Mouse (Mus musculus) thymus, postnatal 25 days (tissue): ENCODE data around the gene Lipa.

Experiments
- DNase-seq: peaks from one replicate; pipeline ENCODE4 v3.0.0; 2022

Gene Lipa

DNA sequence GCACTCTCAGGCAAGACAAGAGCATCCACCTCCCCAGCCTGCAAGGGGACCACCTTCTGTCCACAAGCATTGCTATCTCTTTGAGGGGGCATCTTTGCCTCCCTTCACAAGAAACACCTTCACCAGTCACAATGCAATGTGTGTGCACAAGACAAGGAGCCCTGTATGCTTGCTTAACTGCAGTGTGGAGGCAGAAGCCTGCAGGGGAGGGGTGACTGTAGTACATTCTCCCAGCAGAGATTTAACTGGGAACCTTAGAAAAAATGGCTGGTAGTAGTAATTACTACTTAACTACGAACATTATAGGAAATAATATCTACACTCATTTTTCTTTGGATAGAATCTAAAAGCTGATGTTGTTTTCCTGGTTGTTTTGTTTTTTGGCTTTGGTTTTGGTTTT, 5.3 kb downstream of the Lipa start:
- no peak for DNase-seq

GRCm38 (mm10) chr19:34521361-34521760, 5.9 kb downstream of the Lipa start:
- no peak for DNase-seq

GRCm38 (mm10) chr19:34520051-34520450, 7.2 kb downstream of the Lipa start:
- DNase-seq, result no peak

- DNase-seq, result no peak
Measured at GRCm38 (mm10) chr19:34519646-34520045, 7.6 kb downstream of the Lipa start.

DNA sequence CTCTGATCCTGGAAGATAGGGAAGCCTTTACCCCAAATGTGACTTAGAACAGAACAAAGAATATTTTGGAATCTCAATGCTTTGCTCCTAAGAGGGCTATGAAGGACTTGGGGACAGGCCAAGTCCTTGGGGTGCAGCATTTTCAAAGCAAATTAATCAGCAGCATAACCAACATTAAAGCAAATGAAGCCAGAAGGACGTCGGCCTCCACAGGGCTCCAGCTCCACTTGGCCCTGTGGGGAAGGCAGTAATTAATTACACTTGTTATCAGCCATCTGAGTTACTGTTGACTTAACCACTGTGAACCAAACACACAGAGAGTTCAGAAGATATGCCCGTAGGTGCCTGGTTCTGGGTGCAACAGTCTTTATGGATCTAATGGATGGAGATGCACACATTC, 8.5 kb downstream of the Lipa start:
- DNase-seq, result no peak

- DNase-seq, result no peak
Measured at GRCm38 (mm10) chr19:34517812-34518594, 9.3 kb downstream of the Lipa start.

DNA sequence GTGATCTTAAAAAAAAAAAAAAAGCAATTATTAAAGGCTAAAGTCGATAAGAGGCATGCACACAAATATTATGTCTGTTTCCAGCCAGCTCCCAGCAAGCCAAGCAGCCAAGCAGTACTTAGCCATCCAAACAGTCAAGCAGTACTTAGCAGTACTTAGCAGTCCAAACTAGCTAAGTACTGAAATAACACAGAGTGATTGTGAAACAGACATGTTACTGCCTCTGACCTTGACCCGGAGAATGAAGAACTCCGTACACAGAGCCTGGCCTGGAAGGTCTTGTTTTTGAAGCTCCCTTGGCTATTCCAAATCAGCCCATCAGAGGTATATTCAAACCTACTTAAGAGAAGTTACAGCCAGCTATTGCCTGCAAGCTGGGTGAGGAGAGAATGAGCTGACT, 10.1 kb downstream of the Lipa start:
- no peak for DNase-seq

DNA sequence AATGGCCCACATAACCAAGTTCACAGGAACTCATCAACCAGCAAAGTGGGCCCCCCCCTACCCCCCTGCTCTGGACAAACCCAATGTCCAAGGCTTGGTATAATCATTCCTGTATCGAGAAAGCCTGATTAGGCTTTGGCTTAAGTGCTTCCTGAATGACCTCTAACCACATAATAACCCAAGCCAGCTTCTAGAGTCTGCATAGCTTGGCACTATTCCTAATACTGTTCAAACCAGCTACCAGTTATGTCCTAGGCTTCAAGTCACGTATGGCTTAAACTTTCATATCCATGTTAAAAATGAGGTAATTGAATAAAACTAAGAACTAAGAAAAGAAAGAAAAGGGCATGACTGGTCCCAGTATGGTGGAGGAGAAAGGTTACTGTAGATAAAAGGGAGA, 10.9 kb downstream of the Lipa start:
- DNase-seq, result no peak

- peak; percentile 38 for DNase-seq
Measured at GRCm38 (mm10) chr19:34515681-34516080, 11.6 kb downstream of the Lipa start.

- DNase-seq, result peak; percentile 37
Measured at GRCm38 (mm10) chr19:34511528-34511927, 15.7 kb downstream of the Lipa start.

DNA sequence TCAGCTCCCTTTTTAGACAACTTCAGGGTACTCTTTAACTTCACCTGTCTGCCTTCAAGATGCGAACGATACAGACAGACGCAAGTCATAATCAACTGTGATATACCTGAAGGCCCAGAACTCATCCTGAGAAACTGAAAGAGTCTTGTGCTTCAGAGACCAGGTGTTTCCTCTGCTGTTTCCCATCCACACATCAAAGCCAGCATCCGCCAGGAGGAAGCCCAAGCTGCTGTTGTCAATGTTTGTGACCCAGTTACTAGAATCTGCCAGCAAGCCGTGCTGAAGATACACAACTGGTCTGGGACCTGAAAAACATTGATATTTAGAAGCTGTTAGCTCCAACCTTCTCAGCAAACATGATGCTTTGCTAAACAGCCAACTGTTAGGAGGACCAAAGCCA, 16.6 kb downstream of the Lipa start:
- peak; percentile 83 for DNase-seq

DNA sequence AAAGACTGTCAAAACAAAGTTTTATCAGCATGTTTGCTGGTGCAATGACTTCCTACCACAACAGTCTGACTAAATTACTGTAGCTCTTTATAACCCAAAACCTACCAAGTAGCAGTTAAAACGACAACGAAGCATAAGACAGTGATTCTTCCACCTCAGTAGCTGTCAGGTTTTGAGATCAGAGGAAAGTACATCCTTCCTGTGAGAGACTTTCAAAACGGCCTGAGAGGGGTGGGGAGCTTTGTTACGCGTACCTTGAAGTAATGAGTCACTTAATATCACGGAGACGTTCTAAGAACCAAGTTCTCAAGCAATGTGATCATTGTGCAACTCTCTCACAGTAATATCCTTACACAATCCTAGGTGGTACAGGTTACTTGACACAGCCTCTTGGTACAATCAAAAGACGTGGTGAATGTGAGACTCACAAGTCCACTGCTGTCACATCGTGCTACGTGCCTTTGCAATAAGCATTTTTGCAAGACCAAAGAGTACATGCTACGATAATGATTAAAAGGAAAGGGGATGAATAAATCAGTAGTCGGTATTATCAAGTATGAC, 22.0 kb downstream of the Lipa start:
- DNase-seq, result peak; percentile 40

DNA sequence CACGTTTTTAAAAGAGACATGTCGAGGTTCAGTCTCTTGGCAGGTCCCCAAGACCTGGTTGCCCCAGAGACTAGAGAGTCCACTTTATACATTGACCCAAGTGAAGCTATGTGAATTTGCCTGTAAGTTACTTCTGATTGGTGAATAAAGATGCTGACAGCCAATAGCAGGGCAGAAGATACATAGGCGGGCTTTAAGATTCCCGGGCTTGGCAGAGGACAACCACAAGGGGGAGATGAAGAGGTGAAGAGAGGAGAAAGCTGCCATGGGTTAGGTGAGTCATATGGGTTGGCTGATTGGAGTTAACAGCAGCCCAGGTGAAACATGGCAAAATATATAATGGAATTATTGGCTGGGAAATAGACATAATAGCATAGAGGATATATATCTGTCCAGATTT, 26.5 kb downstream of the Lipa start:
- peak; percentile 91 for DNase-seq

DNA sequence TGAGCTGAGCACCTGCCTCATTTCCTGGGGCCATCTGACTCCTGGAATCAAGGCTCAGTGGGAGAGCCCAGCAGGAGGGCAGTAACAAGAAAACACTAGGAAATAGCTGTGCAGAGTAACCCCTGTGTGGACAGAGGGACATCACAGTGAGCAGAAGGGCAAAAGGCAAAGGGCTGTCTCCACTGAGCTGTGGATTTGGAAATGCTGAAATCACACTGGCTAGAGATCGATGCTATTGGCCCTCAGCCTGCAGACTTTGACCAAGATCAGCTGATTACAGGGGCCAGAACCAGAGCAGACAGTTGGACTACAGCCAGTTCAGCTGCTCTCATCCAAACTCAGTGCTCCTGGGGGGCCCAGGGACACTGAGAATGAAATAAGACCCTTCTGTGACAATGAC, 30.9 kb downstream of the Lipa start:
- no peak for DNase-seq

GRCm38 (mm10) chr19:34493859-34494258, 33.4 kb downstream of the Lipa start:
- DNase-seq, result no peak

GRCm38 (mm10) chr19:34483547-34483946, 43.7 kb downstream of the Lipa start:
- peak; percentile 42 for DNase-seq

DNA sequence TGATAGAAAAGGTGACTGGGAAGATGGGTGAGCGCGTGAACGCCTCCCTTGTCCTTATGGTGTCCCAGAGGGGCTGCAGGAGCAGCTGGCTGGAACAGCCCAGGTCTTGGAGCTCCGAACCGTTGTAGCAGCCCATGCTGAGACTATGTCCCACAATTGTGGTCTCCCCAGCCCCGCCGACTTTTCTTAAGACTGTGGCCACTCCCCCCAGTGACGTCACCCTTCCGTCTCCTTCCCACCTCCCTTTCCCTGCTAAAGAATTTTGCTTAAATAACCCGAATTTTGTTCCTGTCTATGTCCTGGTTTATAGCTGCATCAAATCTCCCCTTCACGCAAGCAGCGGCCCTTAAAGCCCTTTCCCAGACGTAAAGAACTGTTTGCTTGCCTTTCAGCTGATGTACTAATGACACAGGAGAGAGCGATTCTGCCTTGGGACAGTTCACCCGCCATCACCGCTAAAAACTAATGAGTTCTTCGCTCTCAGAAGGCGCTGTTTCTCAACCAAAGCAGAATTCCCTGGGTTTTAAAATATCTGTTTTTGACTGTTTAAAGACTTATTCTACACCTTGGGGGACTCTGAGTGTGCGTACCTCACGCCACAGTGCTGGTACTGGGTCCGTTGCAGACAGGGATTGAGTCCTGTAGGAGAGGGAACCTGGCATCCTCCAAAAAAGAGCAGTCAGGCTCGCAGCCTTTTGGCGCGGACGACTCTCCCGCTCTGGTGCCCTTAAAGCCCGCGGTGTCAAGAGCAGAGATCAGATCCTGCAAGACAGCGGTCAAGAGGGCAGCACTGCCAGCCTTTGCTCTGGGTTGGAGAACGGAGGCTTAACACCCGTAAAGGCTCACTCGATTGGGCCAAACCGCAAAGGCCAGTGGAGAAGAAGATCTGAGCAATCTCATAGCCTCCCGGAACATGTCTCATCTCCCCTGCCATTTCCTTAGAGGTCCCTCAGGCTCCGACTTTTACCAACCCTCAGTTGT, 52.0 kb downstream of the Lipa start, which contains the start of gene Ch25h:
Ch25h (minus strand) TSS at position 174 of the 981 bp plus-strand sequence.
- peak; percentile 70 for DNase-seq

DNA sequence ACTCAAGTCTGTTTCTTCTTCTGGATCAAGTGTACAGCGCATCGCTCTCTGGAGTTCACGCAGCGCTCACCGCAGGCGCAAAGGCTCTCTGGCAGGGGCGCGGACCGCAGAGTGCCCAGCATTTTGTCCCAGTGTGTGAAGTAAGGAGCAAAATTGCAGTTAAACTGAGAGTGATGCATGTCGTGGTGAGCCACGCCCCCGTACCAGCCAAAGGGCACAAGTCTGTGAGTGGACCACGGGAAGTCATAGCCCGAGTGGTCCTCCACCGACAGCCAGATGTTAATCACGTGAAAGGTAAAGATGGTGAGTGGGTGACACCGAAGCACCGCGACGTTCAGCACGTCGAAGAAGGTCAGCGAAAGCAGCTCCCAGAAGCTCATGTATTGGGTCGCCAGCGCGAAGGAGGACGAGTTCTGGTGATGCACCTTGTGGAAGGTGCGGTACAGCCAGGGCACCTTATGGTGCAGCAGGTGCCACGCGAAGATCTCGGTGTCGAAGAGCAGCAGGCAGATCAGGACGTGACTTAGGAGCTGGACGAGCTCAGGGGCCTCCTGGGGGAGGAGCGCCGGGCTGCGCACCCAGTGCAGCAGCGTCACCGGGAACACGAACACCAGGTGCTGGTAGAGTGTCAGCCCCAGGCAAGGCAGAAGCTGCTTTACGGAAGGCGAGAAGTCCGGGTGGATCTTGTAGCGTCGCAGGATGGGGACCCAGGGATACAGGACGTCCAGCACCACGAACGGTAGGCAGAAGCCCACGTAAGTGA, 52.9 kb downstream of the Lipa start:
- peak; percentile 40 for DNase-seq

GRCm38 (mm10) chr19:34471703-34472102, 55.6 kb downstream of the Lipa start:
- DNase-seq, result no peak

DNA sequence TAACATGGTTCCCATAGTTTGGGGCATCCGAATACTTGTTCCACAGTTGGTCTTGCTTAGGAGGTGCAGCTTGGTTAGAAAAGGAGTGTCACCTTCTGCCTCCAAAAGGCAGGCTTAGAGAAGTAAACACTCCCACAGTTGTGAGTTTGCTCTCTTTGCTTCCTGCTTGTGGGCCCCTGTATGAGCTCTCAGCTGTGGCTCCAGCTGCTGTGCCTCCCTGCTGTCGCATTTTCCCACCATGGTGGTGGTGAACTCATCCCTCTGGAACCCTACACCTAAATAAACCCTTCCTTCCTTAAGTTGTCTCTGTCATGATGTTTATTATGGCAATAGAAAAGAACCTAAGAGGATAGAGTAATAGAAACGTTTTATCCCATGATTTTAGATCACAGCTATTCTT, 58.5 kb downstream of the Lipa start:
- no peak for DNase-seq

DNA sequence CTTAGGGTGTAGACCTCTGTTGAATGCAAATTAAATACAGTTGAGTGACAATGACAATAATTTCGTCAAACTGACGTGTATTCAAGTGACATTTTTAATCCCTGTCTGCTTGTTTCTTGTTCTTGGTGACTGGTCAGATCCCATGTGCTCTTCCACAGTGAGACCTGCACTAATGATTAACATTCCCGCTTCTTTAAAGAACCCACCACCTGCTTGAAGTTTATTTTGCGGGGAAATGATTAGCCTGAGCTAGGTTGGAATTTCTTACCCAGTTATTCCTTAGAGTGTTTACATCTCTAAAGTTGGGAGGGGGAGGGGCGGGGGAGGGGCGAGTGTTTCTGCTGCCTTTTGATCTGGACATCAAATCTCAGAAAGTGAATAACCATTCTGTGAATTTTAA, 59.1 kb downstream of the Lipa start:
- DNase-seq, result no peak

DNA sequence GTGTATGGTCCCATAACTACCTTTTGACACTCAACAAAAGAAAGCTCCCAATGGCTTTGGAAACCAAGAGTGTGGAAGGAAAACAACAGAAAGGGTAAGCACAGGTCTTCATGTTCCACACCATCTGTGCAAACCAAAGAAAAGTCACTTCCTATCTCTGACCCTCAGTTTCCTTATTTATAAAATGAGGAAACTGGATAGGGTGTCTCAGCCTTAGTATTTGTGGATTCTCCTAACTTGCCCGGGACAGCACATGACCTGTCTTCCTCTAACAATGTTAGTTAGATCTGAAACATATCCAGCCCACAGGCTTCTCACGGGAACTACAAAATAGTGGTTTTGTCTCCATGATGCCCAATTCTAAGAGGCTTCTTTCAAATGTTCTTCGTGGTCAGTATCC, 62.8 kb downstream of the Lipa start:
- DNase-seq, result no peak
